Mouse (Mus musculus): Measurements from ENCODE around the gene Socs2. TPM values are rescaled to one million over a fixed set of nuclear protein-coding genes. Genes with fewer than 3 reads are reported as not detected.

Socs2 gene
- polyA plus RNA-seq, 1 experiment from 2014 or later: 73.2 TPM

GRCm38 (mm10) chr10:95336781-95337544 lies 80.0 kb downstream of the Socs2 start:
- peaks cover 5% of the 10 kb centered on the region; the same call in 1 of the 2 replicates for H3K4me1 ChIP-seq
- no peaks in the 10 kb centered on the region for H3K36me3 ChIP-seq
- no peaks in the 10 kb centered on the region for H3K9me3 ChIP-seq
- no peak for ATAC-seq (ENCODE audit: insufficient number of reproducible peaks, insufficient read depth, low FRiP score, low TSS enrichment)
- H3K4me3 ChIP-seq: no peak overlapping the region
- no peak overlapping the region for H3K4me2 ChIP-seq (replicated peaks)
- 24% methylated on average over 4 of the region's 4 CpGs for WGBS
- H3K27me3 ChIP-seq: no peaks in the 10 kb centered on the region
- H3K9ac ChIP-seq: no peak overlapping the region
- no peak overlapping the region for H3K27ac ChIP-seq

Other genes starting within 250 kb of the Socs2 start
- gene Cradd, start 93.0 kb downstream of the Socs2 start, polyA plus RNA-seq (2016; fragmentation: Nextera tagmentation; extraction: Ambion mirVana): 12.1 and 14.1 TPM in 2 replicates
- gene Mrpl42, start 84.8 kb upstream of the Socs2 start, polyA plus RNA-seq (2016; fragmentation: Nextera tagmentation; extraction: Ambion mirVana): 310 and 311 TPM in 2 replicates
- gene Ube2n, start 98.0 kb upstream of the Socs2 start, polyA plus RNA-seq (2016; fragmentation: Nextera tagmentation; extraction: Ambion mirVana): 331 and 336 TPM in 2 replicates
- 118 and 122 TPM in 2 replicates for gene Nudt4, start 147.0 kb upstream of the Socs2 start, polyA plus RNA-seq (2016; fragmentation: Nextera tagmentation; extraction: Ambion mirVana)